Mouse (Mus musculus) liver, embryonic 14.5 days (tissue): Measurements from ENCODE around the gene Cnp.
"Not testable (repeated sequence)": the region's sequence is repeated elsewhere in the genome, so short reads cannot be mapped to it uniquely, and the experiment has no call there.

Experiments used
- CTCF ChIP-seq: IDR thresholded peaks from 2 replicates; pipeline ENCODE4 v1.5.1; 2016; ENCODE audit warnings: antibody characterized with exemption, low read depth, control low read depth
- EP300 ChIP-seq: IDR thresholded peaks from 2 replicates; pipeline ENCODE4 v1.6.1; 2016; ENCODE audit warnings: antibody characterized with exemption, low read depth

DNA sequence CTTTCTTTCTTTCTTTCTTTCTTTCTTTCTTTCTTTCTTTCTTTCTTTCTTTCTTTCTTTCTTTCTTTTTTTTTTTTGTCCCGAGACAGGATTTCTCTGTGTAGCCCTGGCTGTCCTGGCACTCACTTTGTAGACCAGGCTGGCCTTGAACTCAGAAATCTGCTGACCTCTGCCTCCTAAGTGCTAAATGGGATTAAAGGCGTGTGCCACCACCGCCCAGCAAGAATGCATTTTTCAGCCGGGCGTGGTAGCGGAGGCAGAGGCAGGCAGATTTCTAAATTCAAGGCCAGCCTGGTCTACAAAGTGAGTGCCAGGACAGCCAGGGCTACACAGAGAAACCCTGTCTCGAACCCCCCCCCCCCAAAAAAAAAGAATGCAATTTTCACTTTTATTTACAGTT is 42.1 kb downstream of the Cnp start:
- not testable (repeated sequence) for TF ChIP-seq CTCF, EP300
